Mouse (Mus musculus) hindbrain, embryonic 10.5 days (tissue): ENCODE results near the gene Txnrd2. TPM values are rescaled to one million over a fixed set of nuclear protein-coding genes. Genes with fewer than 3 reads are reported as not detected.

Source experiments
- DNase-seq: peaks from one replicate; pipeline ENCODE4 v3.0.0-alpha.2; 2017; ENCODE audit warnings: low spot score
- H3K27ac ChIP-seq: fragments of 300-500 bp; sonication (generic); 2 replicates; pipeline ENCODE4 v1.5.1; 2016; ENCODE audit warnings: mild to moderate bottlenecking, moderate library complexity
- H3K27me3 ChIP-seq: fragments of 300-500 bp; sonication (generic); 2 replicates; pipeline ENCODE4 v1.6.1; 2016; ENCODE audit warnings: mild to moderate bottlenecking; ENCODE audit not compliant: poor library complexity, insufficient read depth, severe bottlenecking
- H3K36me3 ChIP-seq: fragments of 300-500 bp; sonication (generic); 2 replicates; pipeline ENCODE4 v1.6.1; 2016; ENCODE audit warnings: mild to moderate bottlenecking, moderate library complexity
- H3K4me1 ChIP-seq: fragments of 300-500 bp; sonication (generic); replicated peaks from 2 replicates; pipeline ENCODE4 v1.6.1; 2016; ENCODE audit warnings: mild to moderate bottlenecking
- H3K4me3 ChIP-seq: fragments of 300-500 bp; sonication (generic); 2 replicates; pipeline ENCODE4 v1.5.1; 2016; ENCODE audit warnings: mild to moderate bottlenecking, moderate library complexity
- H3K9me3 ChIP-seq: fragments of 300-500 bp; sonication (generic); 2 replicates; pipeline ENCODE4 v1.6.1; 2016; ENCODE audit warnings: mild to moderate bottlenecking, moderate library complexity
- WGBS: fragments of 180-500 bp; shearing (Covaris S2); methylation state at CpG from one replicate; pipeline ENCODE4 v1.1.7; 2016; 5-methylcytosine and 5-hydroxymethylcytosine counted together
- polyA plus RNA-seq: library from polyadenylated mRNA; unstranded; fragments of >200 nt; fragmentation: Nextera tagmentation; extraction: Ambion mirVana; gene quantifications from 2 replicates; pipeline ENCODE4 v1.2.1, GENCODE M21; 2016

Txnrd2 gene
- polyA plus RNA-seq, 1 experiment from 2014 or later, result 30.5 TPM

GRCm38 (mm10) chr16:18411802-18412476 is 14.2 kb upstream of the Txnrd2 start:
- Histone ChIP-seq H3K9me3 (no peaks in the 10 kb centered on the region), H3K4me3 (no peak overlapping the region), H3K27ac (peak overlapping the region; percentile 60; the same call in 1 of the 2 replicates), H3K27me3 (no peaks in the 10 kb centered on the region), H3K4me1 (peaks cover 48% of the 10 kb centered on the region), H3K36me3 (peaks cover 73% of the 10 kb centered on the region)
- WGBS, result 84% methylated on average over 12 of the region's 12 CpGs
- DNase-seq, result no peak

- Histone ChIP-seq H3K36me3 (peaks cover 70% of the 10 kb centered on the region), H3K4me3 (no peak overlapping the region), H3K27ac (no peak overlapping the region), H3K4me1 (peaks cover 44% of the 10 kb centered on the region), H3K9me3 (no peaks in the 10 kb centered on the region), H3K27me3 (no peaks in the 10 kb centered on the region)
- 90% methylated on average over 7 of the region's 7 CpGs for WGBS
- DNase-seq, result no peak
These were observed 13.0 kb upstream of the Txnrd2 start for GRCm38 (mm10) chr16:18413032-18413816.

GRCm38 (mm10) chr16:18416094-18416761 is 10.0 kb upstream of the Txnrd2 start:
- Histone ChIP-seq H3K27ac (no peak overlapping the region), H3K27me3 (no peaks in the 10 kb centered on the region), H3K4me1 (peaks cover 17% of the 10 kb centered on the region), H3K9me3 (no peaks in the 10 kb centered on the region), H3K4me3 (no peak overlapping the region), H3K36me3 (peaks cover 62% of the 10 kb centered on the region)
- 83% methylated on average over 18 of the region's 18 CpGs for WGBS
- DNase-seq, result no peak

GRCm38 (mm10) chr16:18416837-18417236 is 9.3 kb upstream of the Txnrd2 start:
- no peak overlapping the region for H3K4me3 ChIP-seq
- peaks cover 59% of the 10 kb centered on the region for H3K36me3 ChIP-seq
- WGBS, result 90% methylated on average over 3 of the region's 3 CpGs
- no peaks in the 10 kb centered on the region for H3K9me3 ChIP-seq
- H3K27me3 ChIP-seq, result no peaks in the 10 kb centered on the region
- no peak overlapping the region for H3K27ac ChIP-seq
- DNase-seq, result no peak
- peaks cover 11% of the 10 kb centered on the region; the same call in 1 of the 2 replicates for H3K4me1 ChIP-seq

- Histone ChIP-seq H3K27ac (no peak overlapping the region), H3K27me3 (no peaks in the 10 kb centered on the region), H3K4me3 (no peak overlapping the region), H3K4me1 (peaks cover 8% of the 10 kb centered on the region; the same call in 1 of the 2 replicates), H3K9me3 (no peaks in the 10 kb centered on the region), H3K36me3 (peaks cover 62% of the 10 kb centered on the region)
- WGBS, result 91% methylated on average over 5 of the region's 5 CpGs
- no peak for DNase-seq
These were observed 8.7 kb upstream of the Txnrd2 start for GRCm38 (mm10) chr16:18417491-18417890.

- Histone ChIP-seq H3K27ac (no peak overlapping the region), H3K36me3 (peaks cover 65% of the 10 kb centered on the region), H3K27me3 (no peaks in the 10 kb centered on the region), H3K4me3 (no peak overlapping the region), H3K4me1 (peaks cover 10% of the 10 kb centered on the region; the same call in 1 of the 2 replicates), H3K9me3 (no peaks in the 10 kb centered on the region)
- DNase-seq, result no peak
- 83% methylated on average over 4 of the region's 4 CpGs for WGBS
These were observed 7.2 kb upstream of the Txnrd2 start for GRCm38 (mm10) chr16:18418756-18419602.

- 91% methylated on average over 1 of the region's 1 CpGs for WGBS
- no peak for DNase-seq
- Histone ChIP-seq H3K9me3 (no peaks in the 10 kb centered on the region), H3K27ac (no peak overlapping the region), H3K36me3 (peaks cover 62% of the 10 kb centered on the region), H3K4me3 (no peak overlapping the region), H3K4me1 (peaks cover 14% of the 10 kb centered on the region; the same call in 1 of the 2 replicates), H3K27me3 (no peaks in the 10 kb centered on the region)
These were observed 6.6 kb upstream of the Txnrd2 start for GRCm38 (mm10) chr16:18419603-18420026.

- Histone ChIP-seq H3K36me3 (peaks cover 52% of the 10 kb centered on the region), H3K27me3 (no peaks in the 10 kb centered on the region), H3K27ac (no peak overlapping the region), H3K4me3 (no peak overlapping the region), H3K4me1 (peaks cover 23% of the 10 kb centered on the region), H3K9me3 (no peaks in the 10 kb centered on the region)
- 66% methylated on average over 3 of the region's 3 CpGs for WGBS
- no peak for DNase-seq
These were observed 5.6 kb upstream of the Txnrd2 start for GRCm38 (mm10) chr16:18420571-18420970.

GRCm38 (mm10) chr16:18423203-18423914 is 2.8 kb upstream of the Txnrd2 start:
- WGBS, result 93% methylated on average over 7 of the region's 7 CpGs
- peaks cover 38% of the 10 kb centered on the region for H3K4me1 ChIP-seq
- no peaks in the 10 kb centered on the region for H3K9me3 ChIP-seq
- H3K27me3 ChIP-seq, result no peaks in the 10 kb centered on the region
- no peak for DNase-seq
- no peak overlapping the region for H3K4me3 ChIP-seq
- H3K27ac ChIP-seq, result no peak overlapping the region
- H3K36me3 ChIP-seq, result peaks cover 39% of the 10 kb centered on the region

- Histone ChIP-seq H3K27ac (no peak overlapping the region), H3K4me3 (no peak overlapping the region), H3K27me3 (no peaks in the 10 kb centered on the region), H3K9me3 (no peaks in the 10 kb centered on the region), H3K36me3 (peaks cover 34% of the 10 kb centered on the region), H3K4me1 (peaks cover 38% of the 10 kb centered on the region)
- 92% methylated on average over 5 of the region's 5 CpGs for WGBS
- DNase-seq, result no peak
These were observed 2.3 kb upstream of the Txnrd2 start for GRCm38 (mm10) chr16:18423915-18424265.

- WGBS, result 80% methylated on average over 11 of the region's 11 CpGs
- no peak for DNase-seq
- Histone ChIP-seq H3K27me3 (no peaks in the 10 kb centered on the region), H3K4me1 (peaks cover 38% of the 10 kb centered on the region), H3K36me3 (peaks cover 31% of the 10 kb centered on the region), H3K9me3 (no peaks in the 10 kb centered on the region), H3K4me3 (no peak overlapping the region), H3K27ac (no peak overlapping the region)
These were observed 1.7 kb upstream of the Txnrd2 start for GRCm38 (mm10) chr16:18424364-18425045.
